Mouse (Mus musculus) CD4-positive naive resting alpha-beta T cell, adult 76 days (primary cell): ENCODE results near the gene Poglut1. TPM values are rescaled to one million over a fixed set of nuclear protein-coding genes. Genes with fewer than 3 reads are reported as not detected.

Experiments
- total RNA-seq: library from RNA; stranded (reverse); gene quantifications from one replicate; pipeline ENCODE4 v1.2.4, GENCODE M21; 2023

The Poglut1 gene
- 19.1 TPM for total RNA-seq

DNA sequence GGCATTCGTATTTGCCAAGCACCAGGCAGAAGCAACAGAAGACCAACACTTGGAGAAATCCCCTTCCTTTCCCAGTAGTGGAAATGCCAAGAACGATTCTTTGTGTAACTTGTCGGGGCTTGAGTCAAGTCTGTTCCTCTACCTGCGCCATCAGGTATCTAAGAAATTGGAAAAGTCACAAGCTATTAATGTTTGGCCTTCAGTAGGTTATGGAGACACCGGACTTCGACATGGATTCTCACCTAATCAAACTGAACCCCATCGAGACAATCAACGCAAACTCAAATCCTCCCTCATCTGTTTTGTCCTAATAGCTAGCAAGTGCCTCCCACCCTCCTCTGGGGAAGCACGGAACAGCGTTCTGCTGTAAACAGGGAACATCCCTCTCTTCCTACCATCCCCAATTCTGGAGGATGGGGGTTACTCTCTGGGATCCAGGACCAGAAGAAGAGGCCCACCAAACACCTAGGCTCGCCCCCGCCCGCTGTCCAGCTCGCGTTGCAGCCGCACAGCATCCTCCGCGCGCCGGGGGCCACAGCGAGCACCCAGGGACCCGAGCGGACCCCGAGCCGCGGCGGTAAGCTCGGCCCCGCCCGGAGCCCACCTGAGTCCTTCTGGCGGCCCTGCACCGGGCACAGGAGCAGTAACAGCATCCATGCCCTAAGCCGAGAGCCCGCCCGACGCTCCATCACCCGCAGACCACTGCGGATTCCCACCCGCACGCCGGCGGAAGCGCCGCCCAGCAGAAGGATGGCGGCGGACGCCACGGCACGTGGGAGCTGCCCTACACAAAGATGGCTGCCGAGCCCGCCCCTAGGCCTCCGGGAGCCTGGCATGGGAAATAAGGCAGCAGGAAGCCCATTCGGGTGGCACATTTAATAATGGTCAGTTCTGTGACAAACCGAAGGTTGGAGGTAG, at the start of gene Poglut1:
Gene Poglut1, minus strand, starts transcription at position 780 of the 918 bp plus-strand sequence.

GRCm38 (mm10) chr16:38558221-38558748, 8.2 kb upstream of the Poglut1 start, which contains the start of gene Tmem39a:
Gene Tmem39a (plus strand): TSS chr16:38558698.

DNA sequence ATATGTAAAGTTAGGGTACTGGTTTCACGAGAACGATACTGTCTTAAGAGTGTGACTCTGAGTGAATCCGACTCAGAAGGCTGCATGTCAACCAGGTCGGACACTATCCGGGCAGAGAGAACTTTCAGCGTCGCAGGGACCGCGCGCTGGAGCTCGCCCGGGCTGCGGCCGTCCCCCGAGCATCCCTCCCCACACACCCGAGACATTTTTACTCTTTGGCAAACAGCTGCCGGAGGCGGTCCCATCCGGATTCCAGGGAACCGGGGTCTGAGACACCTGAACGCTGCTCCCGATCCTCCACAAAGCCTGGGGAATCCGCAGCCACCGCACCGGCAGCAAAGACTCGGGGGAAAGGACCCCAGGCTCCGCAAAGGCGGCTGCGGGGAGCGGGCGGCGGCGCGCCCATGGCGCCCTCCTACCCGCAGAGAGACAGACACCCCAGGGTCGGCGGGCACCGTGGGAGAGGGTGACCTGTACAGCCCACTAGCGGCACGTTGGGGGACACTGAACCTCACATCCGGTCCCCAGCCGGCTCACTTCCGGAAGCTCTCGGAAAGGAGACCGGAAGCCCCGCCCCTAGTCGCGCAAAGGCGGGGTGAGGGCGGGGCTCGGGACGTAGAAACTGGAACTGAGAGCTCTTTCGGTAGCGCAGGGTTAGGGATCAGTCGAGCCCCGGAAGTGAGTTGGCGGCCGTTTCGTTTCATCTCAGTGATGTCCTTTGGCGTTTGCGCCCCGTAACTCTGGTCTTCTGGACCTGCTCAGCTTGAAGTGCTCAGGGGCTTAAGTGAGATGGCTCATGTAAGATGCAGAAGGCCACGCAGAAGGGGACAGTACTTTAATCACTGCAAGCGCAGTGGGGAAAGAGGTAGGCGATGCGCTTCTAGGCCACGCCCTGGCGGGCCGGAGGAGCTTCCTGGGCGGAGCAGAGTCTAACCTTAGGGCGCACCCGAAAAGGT, 27.7 kb downstream of the Poglut1 start, which contains the start of gene Timmdc1:
Gene Timmdc1, minus strand, starts transcription at position 535 of the 956 bp plus-strand sequence.

Other genes starting within 250 kb of the Poglut1 start
- not detected for gene Maats1, start 208.1 kb downstream of the Poglut1 start, total RNA-seq
- gene Cox17, start 203.3 kb downstream of the Poglut1 start, total RNA-seq: 44.6 TPM
- gene Gm21987, start 203.2 kb downstream of the Poglut1 start, total RNA-seq: not detected
- gene Popdc2, start 188.0 kb downstream of the Poglut1 start, total RNA-seq: not detected
- not detected for gene Pla1a, start 117.1 kb downstream of the Poglut1 start, total RNA-seq
- 16.7 TPM for gene Adprh, start 97.6 kb downstream of the Poglut1 start, total RNA-seq
- gene Cd80, start 94.7 kb downstream of the Poglut1 start, total RNA-seq: 1.0 TPM
- gene Timmdc1, start 27.6 kb downstream of the Poglut1 start, total RNA-seq: 13.2 TPM
- 53.5 TPM for gene Tmem39a, start 8.4 kb upstream of the Poglut1 start, total RNA-seq
- gene Arhgap31, start 163.0 kb upstream of the Poglut1 start, total RNA-seq: 22.4 TPM
- 0.26 TPM for gene B4galt4, start 192.0 kb upstream of the Poglut1 start, total RNA-seq